Mouse (Mus musculus): ENCODE results near the gene AI837181. TPM values are rescaled to one million over a fixed set of nuclear protein-coding genes. Genes with fewer than 3 reads are reported as not detected.

AI837181 gene
- polyA plus RNA-seq, 1 experiment: 82.3 TPM

- TF ChIP-seq CTCF (IDR thresholded peaks at IDR 0.05; ENCODE audit: control insufficient read depth, insufficient read depth, insufficient replicate concordance, low read depth, low read length) (no peak), POLR2A (IDR thresholded peaks at IDR 0.05; ENCODE audit: control insufficient read depth, low read depth, low read length) (no peak)
- no peak overlapping the region for H3K4me3 ChIP-seq (ENCODE audit: control insufficient read depth, low read depth, low read length)
- H3K27me3 ChIP-seq (ENCODE audit: control insufficient read depth, insufficient read depth, low read length): no peaks in the 10 kb centered on the region
- H3K36me3 ChIP-seq (ENCODE audit: control insufficient read depth, insufficient read depth, low read length): no peaks in the 10 kb centered on the region
- H3K27ac ChIP-seq (ENCODE audit: control insufficient read depth, insufficient read depth, low read depth, low read length): no peak overlapping the region
- peaks cover 23% of the 10 kb centered on the region for H3K4me1 ChIP-seq (ENCODE audit: control insufficient read depth, insufficient read depth, low read length)
Observed at GRCm38 (mm10) chr19:5472857-5473256, 47.9 kb downstream of the AI837181 start.

DNA sequence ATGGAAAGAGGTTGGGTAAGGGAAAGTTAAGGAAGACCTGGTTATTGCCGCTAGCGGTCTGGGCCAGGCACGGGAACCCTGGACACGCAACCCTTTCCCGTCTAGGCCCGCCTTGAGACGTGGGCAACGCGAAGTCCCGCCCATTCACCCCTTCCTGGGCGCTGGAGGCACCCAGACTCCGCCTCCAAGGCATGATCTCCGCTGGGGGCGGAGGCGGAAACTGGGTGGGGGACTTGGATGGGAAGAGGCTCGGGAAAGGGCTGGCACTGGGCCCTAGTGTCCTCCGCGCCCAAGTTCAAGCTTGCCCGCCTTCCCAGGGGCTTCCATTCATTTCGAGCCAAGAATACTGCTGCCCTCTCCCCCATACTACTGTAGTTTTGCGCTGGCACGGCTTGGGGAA is 48.8 kb downstream of the AI837181 start, which contains the start of gene Efemp2:
Gene Efemp2 (plus strand): TSS at position 235 of the 400 bp plus-strand sequence.
- Histone ChIP-seq H3K27ac (ENCODE audit: control insufficient read depth, insufficient read depth, low read depth, low read length) (peak within 1 kb of the TSS; percentile 72), H3K36me3 (ENCODE audit: control insufficient read depth, insufficient read depth, low read length) (no peaks in the 10 kb centered on the region)

GRCm38 (mm10) chr19:5474281-5475068 is 49.5 kb downstream of the AI837181 start:
- Histone ChIP-seq H3K27ac (ENCODE audit: control insufficient read depth, insufficient read depth, low read depth, low read length) (peak overlapping the region; percentile 72), H3K4me1 (ENCODE audit: control insufficient read depth, insufficient read depth, low read length) (peaks cover 23% of the 10 kb centered on the region)

More for the DNA sequence above, 48.8 kb downstream of the AI837181 start, which contains the start of gene Efemp2:
- Histone ChIP-seq H3K4me3 (ENCODE audit: control insufficient read depth, low read depth, low read length) (peak within 1 kb of the TSS; percentile 75), H3K27me3 (ENCODE audit: control insufficient read depth, insufficient read depth, low read length) (no peaks in the 10 kb centered on the region), H3K4me1 (ENCODE audit: control insufficient read depth, insufficient read depth, low read length) (peaks cover 23% of the 10 kb centered on the region)
- TF ChIP-seq CTCF (IDR thresholded peaks at IDR 0.05; ENCODE audit: control insufficient read depth, insufficient read depth, insufficient replicate concordance, low read depth, low read length): no peak
- peak; percentile 30; the same call in 1 of the 2 replicates for TF ChIP-seq POLR2A (IDR thresholded peaks at IDR 0.05; ENCODE audit: control insufficient read depth, low read depth, low read length)

GRCm38 (mm10) chr19:5475069-5475714 is 50.2 kb downstream of the AI837181 start:
- Histone ChIP-seq H3K27ac (ENCODE audit: control insufficient read depth, insufficient read depth, low read depth, low read length) (peak overlapping the region; percentile 72), H3K36me3 (ENCODE audit: control insufficient read depth, insufficient read depth, low read length) (no peaks in the 10 kb centered on the region), H3K4me3 (ENCODE audit: control insufficient read depth, low read depth, low read length) (peak overlapping the region; percentile 73), H3K27me3 (ENCODE audit: control insufficient read depth, insufficient read depth, low read length) (no peaks in the 10 kb centered on the region), H3K4me1 (ENCODE audit: control insufficient read depth, insufficient read depth, low read length) (peaks cover 23% of the 10 kb centered on the region)
- TF ChIP-seq POLR2A (IDR thresholded peaks at IDR 0.05; ENCODE audit: control insufficient read depth, low read depth, low read length) (no peak), CTCF (IDR thresholded peaks at IDR 0.05; ENCODE audit: control insufficient read depth, insufficient read depth, insufficient replicate concordance, low read depth, low read length) (no peak)

More at GRCm38 (mm10) chr19:5474281-5475068, 49.5 kb downstream of the AI837181 start:
- Histone ChIP-seq H3K4me3 (ENCODE audit: control insufficient read depth, low read depth, low read length) (peak overlapping the region; percentile 75), H3K27me3 (ENCODE audit: control insufficient read depth, insufficient read depth, low read length) (no peaks in the 10 kb centered on the region), H3K36me3 (ENCODE audit: control insufficient read depth, insufficient read depth, low read length) (no peaks in the 10 kb centered on the region)
- TF ChIP-seq POLR2A (IDR thresholded peaks at IDR 0.05; ENCODE audit: control insufficient read depth, low read depth, low read length): no peak
- TF ChIP-seq CTCF (IDR thresholded peaks at IDR 0.05; ENCODE audit: control insufficient read depth, insufficient read depth, insufficient replicate concordance, low read depth, low read length): no peak

Other genes with a start within 250 kb of the AI837181 start
- 163 and 169 TPM in 2 replicates for gene Pacs1, start 152.0 kb upstream of the AI837181 start, polyA plus RNA-seq (2012; rRNA removed)
- 92.2 and 93.4 TPM in 2 replicates for gene Sf3b2, start 129.7 kb upstream of the AI837181 start, polyA plus RNA-seq (2012; rRNA removed)
- 2.2 and 2.4 TPM in 2 replicates for gene Gal3st3, start 126.8 kb upstream of the AI837181 start, polyA plus RNA-seq (2012; rRNA removed)
- gene Catsper1, start 89.4 kb upstream of the AI837181 start, polyA plus RNA-seq (2012; rRNA removed): 219 and 262 TPM in 2 replicates
- 0.85 and 1.5 TPM in 2 replicates for gene Cst6, start 75.6 kb upstream of the AI837181 start, polyA plus RNA-seq (2012; rRNA removed)
- gene Eif1ad, start 58.4 kb upstream of the AI837181 start, polyA plus RNA-seq (2012; rRNA removed): 24.5 and 26.9 TPM in 2 replicates
- 105 and 120 TPM in 2 replicates for gene Banf1, start 58.0 kb upstream of the AI837181 start, polyA plus RNA-seq (2012; rRNA removed)
- 27.4 and 32.8 TPM in 2 replicates for gene Sart1, start 36.4 kb upstream of the AI837181 start, polyA plus RNA-seq (2012; rRNA removed)
- 353 and 423 TPM in 2 replicates for gene Tsga10ip, start 22.6 kb upstream of the AI837181 start, polyA plus RNA-seq (2012; rRNA removed)
- gene Drap1, start 165 bp upstream of the AI837181 start, polyA plus RNA-seq (2012; rRNA removed): 290 and 345 TPM in 2 replicates
- 3.2 TPM in 2 replicates for gene Fosl1, start 22.4 kb downstream of the AI837181 start, polyA plus RNA-seq (2012; rRNA removed)
- gene Ccdc85b, start 32.8 kb downstream of the AI837181 start, polyA plus RNA-seq (2012; rRNA removed): 0.65 and 0.89 TPM in 2 replicates
- gene Fibp, start 35.5 kb downstream of the AI837181 start, polyA plus RNA-seq (2012; rRNA removed): 70.0 and 71.3 TPM in 2 replicates
- gene Ctsw, start 43.4 kb downstream of the AI837181 start, polyA plus RNA-seq (2012; rRNA removed): 0.14 TPM in 1 of 2 replicates, not detected in the other
- gene Efemp2, start 48.8 kb downstream of the AI837181 start, polyA plus RNA-seq (2012; rRNA removed): 17.3 and 17.6 TPM in 2 replicates
- gene Mus81, start 63.3 kb downstream of the AI837181 start, polyA plus RNA-seq (2012; rRNA removed): 55.3 and 69.7 TPM in 2 replicates
- 225 and 243 TPM in 2 replicates for gene Cfl1, start 65.3 kb downstream of the AI837181 start, polyA plus RNA-seq (2012; rRNA removed)
- 289 and 311 TPM in 2 replicates for gene 1700020D05Rik, start 78.6 kb downstream of the AI837181 start, polyA plus RNA-seq (2012; rRNA removed)
- 11.0 and 12.7 TPM in 2 replicates for gene Snx32, start 85.4 kb downstream of the AI837181 start, polyA plus RNA-seq (2012; rRNA removed)
- 8.5 and 10.1 TPM in 2 replicates for gene Ovol1, start 135.5 kb downstream of the AI837181 start, polyA plus RNA-seq (2012; rRNA removed)
- 15.4 and 16.7 TPM in 2 replicates for gene Ap5b1, start 142.9 kb downstream of the AI837181 start, polyA plus RNA-seq (2012; rRNA removed)
- gene Rnaseh2c, start 176.7 kb downstream of the AI837181 start, polyA plus RNA-seq (2012; rRNA removed): 27.3 and 36.7 TPM in 2 replicates
- 108 and 120 TPM in 2 replicates for gene Kat5, start 185.1 kb downstream of the AI837181 start, polyA plus RNA-seq (2012; rRNA removed)
- 42.5 and 44.5 TPM in 2 replicates for gene Rela, start 212.3 kb downstream of the AI837181 start, polyA plus RNA-seq (2012; rRNA removed)
- 5.5 and 9.4 TPM in 2 replicates for gene Sipa1, start 238.6 kb downstream of the AI837181 start, polyA plus RNA-seq (2012; rRNA removed)

All from testis, adult 2 months (tissue).